Mouse (Mus musculus): ENCODE measurements around the gene Ankrd26. TPM values are rescaled to one million over a fixed set of nuclear protein-coding genes. Genes with fewer than 3 reads are reported as not detected.
"Not testable (repeated sequence)": the region's sequence is repeated elsewhere in the genome, so short reads cannot be mapped to it uniquely, and the experiment has no call there.

The Ankrd26 gene
- polyA plus RNA-seq, 1 experiment = 0.12 TPM

DNA sequence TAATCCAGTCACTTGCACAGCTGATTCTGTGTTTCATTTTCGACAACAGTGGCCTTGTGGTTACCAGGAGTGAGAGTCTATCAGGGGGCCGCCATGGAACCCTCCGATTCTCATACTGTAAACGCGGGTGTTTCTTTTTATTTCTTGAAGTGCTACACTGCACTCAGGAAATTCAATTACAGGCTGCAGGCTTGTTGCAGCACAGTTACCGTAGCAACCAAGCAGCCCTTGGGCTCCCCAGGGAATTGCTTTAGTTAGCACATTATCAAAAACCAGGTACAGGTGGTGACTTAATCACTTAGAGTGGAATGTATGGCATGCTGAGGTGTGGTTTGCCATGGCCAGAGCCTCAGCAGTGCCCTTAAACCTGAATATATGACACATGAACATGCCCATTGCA, 12.3 kb upstream of the Ankrd26 start:
- no peaks in the 10 kb centered on the region for H3K36me3 ChIP-seq (replicated peaks; ENCODE audit: low read length)

DNA sequence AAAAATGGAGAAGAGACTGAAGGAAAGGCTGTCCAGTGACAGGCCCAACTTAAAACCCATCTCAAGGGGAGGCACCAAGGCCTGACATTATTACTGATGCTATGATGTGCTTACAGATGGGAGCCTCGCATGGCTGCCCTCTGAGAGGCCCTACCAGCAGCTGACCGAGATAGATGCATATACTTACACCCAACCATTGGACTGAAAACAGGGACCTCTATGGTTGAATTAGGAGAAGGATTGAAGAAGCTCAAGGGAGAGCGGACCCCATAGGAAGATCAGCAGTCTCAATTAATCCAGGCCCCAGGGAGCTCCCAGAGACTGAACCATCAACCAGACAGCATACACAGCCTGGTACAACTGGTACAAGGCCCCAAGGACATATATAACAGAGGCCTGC, 5.8 kb upstream of the Ankrd26 start:
- Histone ChIP-seq H3K27me3 (replicated peaks) (no peaks in the 10 kb centered on the region), H3K9me3 (no peaks in the 10 kb centered on the region), H3K4me1 (peaks cover 4% of the 10 kb centered on the region; the same call in 1 of the 2 replicates), H3K4me3 (replicated peaks) (no peak overlapping the region), H3K36me3 (replicated peaks; ENCODE audit: low read length) (no peaks in the 10 kb centered on the region)
- TF ChIP-seq FLI1 (IDR thresholded peaks at IDR 0.05; ENCODE audit: low read length) (no peak), GATA1 (IDR thresholded peaks at IDR 0.05; ENCODE audit: borderline replicate concordance, low read length) (no peak)

More for the DNA sequence above, 12.3 kb upstream of the Ankrd26 start:
- 0 out of 2 replicates have a peak, but pooled peaks cover 6% of the 10 kb centered on the region for H3K9me3 ChIP-seq
- no peak overlapping the region for H3K4me3 ChIP-seq (replicated peaks)
- H3K4me1 ChIP-seq = no peaks in the 10 kb centered on the region
- H3K27me3 ChIP-seq (replicated peaks) = peaks cover 9% of the 10 kb centered on the region
- TF ChIP-seq GATA1 (IDR thresholded peaks at IDR 0.05; ENCODE audit: borderline replicate concordance, low read length) (no peak), FLI1 (IDR thresholded peaks at IDR 0.05; ENCODE audit: low read length) (no peak)

DNA sequence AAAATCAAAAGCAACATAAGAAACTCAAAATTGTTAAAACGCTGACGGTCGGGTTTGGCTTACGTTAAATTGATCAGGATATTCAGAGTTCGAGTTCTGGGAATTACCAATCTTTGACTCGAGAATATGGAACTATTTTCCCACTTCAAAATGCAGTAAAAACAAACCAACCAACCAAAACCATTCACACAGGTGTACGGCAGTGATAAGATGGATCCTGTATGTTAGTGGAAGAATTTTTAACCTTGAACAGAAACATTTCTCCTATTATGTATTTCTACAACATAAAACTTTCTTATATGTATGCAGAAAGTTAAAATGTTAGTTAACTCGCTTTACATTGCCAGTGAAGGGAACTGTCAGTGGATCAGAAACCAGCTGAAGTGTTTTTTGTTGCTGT, 801 bp downstream of the Ankrd26 start:
- Histone ChIP-seq H3K4me1 (peaks cover 21% of the 10 kb centered on the region), H3K36me3 (replicated peaks; ENCODE audit: low read length) (peaks cover 29% of the 10 kb centered on the region), H3K27me3 (replicated peaks) (no peaks in the 10 kb centered on the region), H3K4me3 (replicated peaks) (peak overlapping the region; percentile 93), H3K9me3 (no peaks in the 10 kb centered on the region)
- no peak for TF ChIP-seq GATA1 (IDR thresholded peaks at IDR 0.05; ENCODE audit: borderline replicate concordance, low read length)
- TF ChIP-seq FLI1 (IDR thresholded peaks at IDR 0.05; ENCODE audit: low read length) = no peak

DNA sequence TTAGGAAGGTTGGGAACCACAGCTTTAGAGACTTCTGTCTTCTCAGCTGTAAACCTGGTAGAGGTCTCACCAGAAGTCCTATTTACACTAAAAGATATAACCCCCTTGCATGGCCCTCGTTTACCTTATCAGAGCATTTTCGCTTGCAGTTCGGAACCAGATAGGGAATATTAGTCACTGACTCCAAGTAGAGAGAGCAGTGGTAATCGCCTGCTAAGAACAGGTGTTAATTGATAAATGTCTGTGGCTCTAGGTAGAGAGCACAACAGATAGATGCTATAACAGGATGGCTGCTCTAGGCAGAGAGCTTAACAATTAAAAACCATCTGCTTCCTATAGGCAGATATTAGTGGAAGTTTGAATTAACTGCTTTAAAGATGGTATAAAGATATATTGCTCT, 23.4 kb downstream of the Ankrd26 start:
- Histone ChIP-seq H3K4me1 (no peaks in the 10 kb centered on the region), H3K4me3 (replicated peaks) (no peak overlapping the region), H3K36me3 (replicated peaks; ENCODE audit: low read length) (peaks cover 62% of the 10 kb centered on the region), H3K27me3 (replicated peaks) (no peaks in the 10 kb centered on the region), H3K9me3 (no peaks in the 10 kb centered on the region)
- TF ChIP-seq FLI1 (IDR thresholded peaks at IDR 0.05; ENCODE audit: low read length) (no peak), GATA1 (IDR thresholded peaks at IDR 0.05; ENCODE audit: borderline replicate concordance, low read length) (no peak)

DNA sequence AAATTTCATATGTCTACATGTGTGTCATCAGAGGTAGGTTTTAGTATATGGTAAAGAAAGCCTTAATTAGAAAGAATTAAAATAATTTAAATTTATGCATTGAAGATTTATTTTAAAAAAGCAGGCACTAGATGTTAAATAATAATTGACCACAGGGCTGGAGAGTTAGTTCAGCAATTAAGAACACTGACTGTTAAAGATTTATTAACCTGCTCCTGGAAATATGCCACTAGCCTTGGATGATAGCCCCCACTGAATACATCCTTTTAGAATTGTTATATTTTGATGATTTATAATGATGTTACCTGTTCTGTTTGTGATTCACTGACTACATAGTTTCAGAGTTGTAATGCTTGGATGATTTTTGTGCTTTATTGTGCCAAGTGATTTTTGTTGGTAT, 24.8 kb downstream of the Ankrd26 start:
- H3K4me1 ChIP-seq; H3K9me3 ChIP-seq; H3K27me3 ChIP-seq (replicated peaks); H3K4me3 ChIP-seq (replicated peaks): not testable (repeated sequence)
- H3K36me3 ChIP-seq (replicated peaks; ENCODE audit: low read length) = peaks cover 56% of the 10 kb centered on the region

DNA sequence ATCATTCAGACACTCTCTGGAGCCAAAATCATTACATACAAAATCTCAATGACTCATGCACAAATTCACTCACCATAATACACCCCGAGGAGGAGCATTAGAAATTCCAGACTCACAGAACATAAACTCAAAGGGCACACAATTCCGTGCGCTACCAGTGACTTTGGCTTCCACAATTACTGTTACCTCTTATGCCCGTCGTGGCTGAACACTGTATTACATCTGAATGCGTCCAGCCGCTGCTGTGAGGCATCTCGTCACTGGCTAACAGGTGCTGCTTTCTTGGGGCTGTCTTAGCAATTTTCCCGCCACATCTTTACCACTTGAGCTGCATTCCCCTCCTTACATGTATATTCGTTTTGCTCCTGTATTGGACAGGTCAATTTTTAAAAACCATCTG, 26.7 kb downstream of the Ankrd26 start:
- no peak for TF ChIP-seq FLI1 (IDR thresholded peaks at IDR 0.05; ENCODE audit: low read length)
- no peak for TF ChIP-seq GATA1 (IDR thresholded peaks at IDR 0.05; ENCODE audit: borderline replicate concordance, low read length)
- Histone ChIP-seq H3K27me3 (replicated peaks) (no peaks in the 10 kb centered on the region), H3K9me3 (0 out of 2 replicates have a peak, but pooled peaks cover 4% of the 10 kb centered on the region), H3K4me3 (replicated peaks) (no peak overlapping the region), H3K36me3 (replicated peaks; ENCODE audit: low read length) (peaks cover 62% of the 10 kb centered on the region), H3K4me1 (no peaks in the 10 kb centered on the region)

DNA sequence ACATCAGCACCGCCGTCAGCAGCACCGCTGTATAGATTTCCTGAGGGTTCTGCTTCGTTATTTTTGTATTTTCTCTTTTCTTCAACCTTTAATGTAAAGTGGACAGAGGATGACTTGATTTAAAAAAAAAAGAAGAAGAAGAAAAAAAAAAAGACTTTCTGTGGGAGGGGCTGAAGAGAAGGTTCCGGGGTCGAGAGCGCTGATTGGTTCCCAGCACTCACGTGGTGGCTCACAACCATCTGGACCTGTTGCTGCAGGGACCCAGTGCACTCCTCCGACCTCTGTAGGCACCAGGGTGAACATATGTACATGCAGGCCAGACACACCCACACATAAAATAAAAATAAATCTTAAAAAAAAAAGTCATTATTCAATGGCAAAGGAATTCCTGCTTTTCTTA, 28.6 kb downstream of the Ankrd26 start:
- TF ChIP-seq GATA1 (IDR thresholded peaks at IDR 0.05; ENCODE audit: borderline replicate concordance, low read length) = no peak
- no peak for TF ChIP-seq FLI1 (IDR thresholded peaks at IDR 0.05; ENCODE audit: low read length)
- H3K36me3 ChIP-seq (replicated peaks; ENCODE audit: low read length) = peaks cover 63% of the 10 kb centered on the region
- no peaks in the 10 kb centered on the region for H3K27me3 ChIP-seq (replicated peaks)
- no peak overlapping the region for H3K4me3 ChIP-seq (replicated peaks)
- 0 out of 2 replicates have a peak, but pooled peaks cover 4% of the 10 kb centered on the region for H3K9me3 ChIP-seq
- no peaks in the 10 kb centered on the region for H3K4me1 ChIP-seq

DNA sequence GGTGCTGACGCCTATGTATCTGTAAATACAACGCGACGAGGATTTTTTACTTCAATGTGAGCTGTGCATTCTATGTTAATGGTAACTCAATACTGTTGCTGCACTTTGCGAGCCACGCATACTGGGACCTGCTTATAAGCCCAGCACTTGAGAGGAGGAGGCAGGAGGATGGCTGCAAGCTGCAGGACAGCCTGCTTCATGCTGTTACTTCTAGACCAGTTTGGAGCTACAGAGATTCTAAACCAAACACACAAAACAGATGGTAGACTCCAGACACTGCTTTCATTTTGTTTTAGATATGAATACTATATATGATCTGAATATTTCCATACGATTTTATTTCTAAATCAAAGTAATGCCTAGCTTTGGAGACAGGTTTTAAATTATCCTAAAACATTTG, 41.4 kb downstream of the Ankrd26 start:
- TF ChIP-seq FLI1 (IDR thresholded peaks at IDR 0.05; ENCODE audit: low read length) (no peak), GATA1 (IDR thresholded peaks at IDR 0.05; ENCODE audit: borderline replicate concordance, low read length) (no peak)
- no peaks in the 10 kb centered on the region for H3K9me3 ChIP-seq
- H3K27me3 ChIP-seq (replicated peaks) = no peaks in the 10 kb centered on the region
- H3K36me3 ChIP-seq (replicated peaks; ENCODE audit: low read length) = peaks cover 86% of the 10 kb centered on the region
- no peaks in the 10 kb centered on the region for H3K4me1 ChIP-seq
- no peak overlapping the region for H3K4me3 ChIP-seq (replicated peaks)

DNA sequence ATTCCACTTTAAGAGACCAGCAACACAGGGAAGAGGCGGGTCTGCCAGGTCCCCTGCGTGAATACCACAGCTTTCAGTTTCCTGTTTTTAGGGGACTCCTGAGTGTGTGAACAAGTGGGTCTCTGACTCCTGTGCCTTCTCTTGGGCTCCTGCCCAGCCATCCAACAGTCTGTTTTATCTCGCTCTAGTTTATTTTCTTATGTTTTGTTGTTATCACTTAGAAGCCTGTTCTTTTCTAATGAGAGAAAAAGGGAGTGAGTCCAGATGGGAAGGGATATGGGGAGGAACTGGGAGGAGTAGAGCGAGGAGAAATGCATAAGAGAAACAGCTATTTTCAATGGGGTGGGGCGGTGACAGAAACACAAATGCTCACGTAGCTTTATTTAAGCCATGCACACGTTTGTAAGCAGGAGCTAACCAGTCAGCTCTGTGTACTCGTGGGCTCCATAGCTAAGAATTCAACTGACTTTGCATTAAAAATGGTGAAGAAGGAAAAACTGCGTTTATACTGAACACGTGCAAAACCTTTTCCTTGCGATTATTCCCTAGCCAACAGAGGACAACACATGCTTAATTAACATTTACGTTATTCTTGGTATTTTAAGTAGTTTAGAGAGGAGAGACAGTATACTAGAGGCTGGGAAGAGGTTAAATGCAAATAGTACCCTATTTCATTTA, 48.6 kb downstream of the Ankrd26 start:
- Histone ChIP-seq H3K27me3 (replicated peaks) (no peaks in the 10 kb centered on the region), H3K36me3 (replicated peaks; ENCODE audit: low read length) (peaks cover 60% of the 10 kb centered on the region), H3K9me3 (no peaks in the 10 kb centered on the region), H3K4me1 (no peaks in the 10 kb centered on the region), H3K4me3 (replicated peaks) (no peak overlapping the region)
- TF ChIP-seq FLI1 (IDR thresholded peaks at IDR 0.05; ENCODE audit: low read length) = no peak
- no peak for TF ChIP-seq GATA1 (IDR thresholded peaks at IDR 0.05; ENCODE audit: borderline replicate concordance, low read length)

DNA sequence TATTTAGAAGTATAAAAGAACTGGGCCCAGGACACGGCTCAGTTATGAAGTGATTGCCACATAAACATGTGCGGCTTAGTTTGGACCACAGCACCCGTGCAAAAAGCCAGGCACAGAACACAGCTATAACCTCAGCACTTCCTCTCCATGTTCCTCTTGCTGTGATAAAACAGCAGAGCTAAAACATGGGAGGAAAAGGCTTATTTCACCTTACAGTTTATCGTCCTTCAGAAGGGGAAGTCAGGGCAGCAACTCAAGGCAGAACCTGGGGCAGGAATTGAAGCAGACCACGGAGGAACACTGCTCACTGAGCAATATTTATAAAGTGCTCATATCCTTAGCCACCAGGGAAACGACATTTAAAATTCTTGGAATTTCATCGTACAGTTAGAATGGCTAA, 63.0 kb downstream of the Ankrd26 start:
- Histone ChIP-seq H3K4me1 (no peaks in the 10 kb centered on the region), H3K4me3 (replicated peaks) (no peak overlapping the region), H3K9me3 (no peaks in the 10 kb centered on the region), H3K27me3 (replicated peaks) (no peaks in the 10 kb centered on the region), H3K36me3 (replicated peaks; ENCODE audit: low read length) (peaks cover 13% of the 10 kb centered on the region)
- TF ChIP-seq FLI1 (IDR thresholded peaks at IDR 0.05; ENCODE audit: low read length) (no peak), GATA1 (IDR thresholded peaks at IDR 0.05; ENCODE audit: borderline replicate concordance, low read length) (no peak)

DNA sequence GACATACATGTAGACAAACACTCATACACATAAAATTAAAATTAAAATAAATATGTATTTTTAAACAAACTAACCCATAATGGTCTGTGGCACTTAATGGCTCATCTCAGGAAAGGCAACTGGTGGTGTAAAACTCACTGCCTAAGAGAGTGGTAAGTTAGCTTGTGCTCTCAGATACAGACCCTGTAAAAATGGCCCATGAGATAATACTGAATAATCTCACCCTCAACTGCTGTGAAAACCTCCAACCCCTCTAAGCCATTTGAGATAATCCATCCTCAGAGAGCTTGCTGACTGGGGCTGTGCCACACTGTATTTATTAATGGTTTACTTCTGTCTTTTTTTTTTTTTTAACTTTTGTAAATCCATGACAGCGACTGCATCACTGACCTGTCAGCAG, 79.9 kb downstream of the Ankrd26 start:
- Histone ChIP-seq H3K4me3 (replicated peaks) (no peak overlapping the region), H3K36me3 (replicated peaks; ENCODE audit: low read length) (no peaks in the 10 kb centered on the region), H3K4me1 (peaks cover 13% of the 10 kb centered on the region), H3K27me3 (replicated peaks) (peaks cover 55% of the 10 kb centered on the region), H3K9me3 (peaks cover 7% of the 10 kb centered on the region)
- TF ChIP-seq GATA1 (IDR thresholded peaks at IDR 0.05; ENCODE audit: borderline replicate concordance, low read length) (no peak), FLI1 (IDR thresholded peaks at IDR 0.05; ENCODE audit: low read length) (no peak)

Measured in megakaryocyte, embryonic 14.5 days (primary cell).